In genomic region chr14:78881563-78881962, GRCm38 (mm10) we compare ENCODE assay signal across 23 mouse cellular contexts. TPM values are rescaled to one million over a fixed set of nuclear protein-coding genes. Genes with fewer than 3 reads are reported as not detected.
DNase-seq lines count a peak whose midpoint lies in the region; ATAC-seq and TF ChIP-seq lines count a peak whose summit lies in the region.
"Had no signal": no experiment of that assay in that cellular context is flagged by ENCODE, and none has a peak within 500 bp of the region (broad histone marks: within the 10 kb centered on the region; RNA-seq: fewer than 3 reads in every experiment).

No protein-coding gene starts in this region.

- no peak overlapping the region for H3K9ac ChIP-seq in heart, embryonic 15.5 days
- H3K9ac ChIP-seq in heart, adult 2 months (ENCODE audit: low read depth, low read length): no peak overlapping the region
- H3K9ac ChIP-seq in intestine, embryonic 15.5 days: no peak overlapping the region
- no peak overlapping the region for H3K9ac ChIP-seq in intestine, postnatal 0 days (ENCODE audit: low read depth, low read length)
- H3K9ac ChIP-seq: forebrain, postnatal 0 days had no signal

- peak overlapping the region; percentile 36 for H3K4me2 ChIP-seq in heart, embryonic 15.5 days
- no peak overlapping the region for H3K4me2 ChIP-seq in intestine, embryonic 15.5 days (replicated peaks)
- H3K4me2 ChIP-seq in intestine, postnatal 0 days (replicated peaks; ENCODE audit: low read depth): no peak overlapping the region
- H3K4me2 ChIP-seq: liver, embryonic 11.5 days had no signal

- H3K79me2 ChIP-seq in heart, adult 2 months (replicated peaks; ENCODE audit: control insufficient read depth, insufficient read depth, low read length): peaks cover 2% of the 10 kb centered on the region; the same call in 1 of the 2 replicates

- no peaks in the 10 kb centered on the region for H3K36me3 ChIP-seq in heart, embryonic 15.5 days
- no peaks in the 10 kb centered on the region for H3K36me3 ChIP-seq in heart, adult 2 months (ENCODE audit: control insufficient read depth, insufficient read depth, low read length)
- H3K36me3 ChIP-seq in intestine, embryonic 15.5 days: no peaks in the 10 kb centered on the region
- no peaks in the 10 kb centered on the region; the same call in 1 of the 2 replicates for H3K36me3 ChIP-seq in intestine, postnatal 0 days (ENCODE audit: control insufficient read depth, insufficient read depth)
- H3K36me3 ChIP-seq: forebrain, embryonic 10.5 days; midbrain, embryonic 10.5 days had no signal

- H3K4me1 ChIP-seq in heart, embryonic 15.5 days (replicated peaks): peaks cover 21% of the 10 kb centered on the region
- no peaks in the 10 kb centered on the region; the same call in 1 of the 2 replicates for H3K4me1 ChIP-seq in heart, adult 2 months (ENCODE audit: control insufficient read depth, insufficient read depth, low read length)
- no peaks in the 10 kb centered on the region for H3K4me1 ChIP-seq in intestine, embryonic 15.5 days (replicated peaks)
- 0 out of 2 replicates have a peak, but pooled peaks cover 2% of the 10 kb centered on the region for H3K4me1 ChIP-seq in intestine, postnatal 0 days (replicated peaks; ENCODE audit: control insufficient read depth, insufficient read depth, low read length)

- no peak for TF ChIP-seq CTCF in heart, adult 2 months (IDR thresholded peaks at IDR 0.05)
- TF ChIP-seq CTCF in intestine, postnatal 0 days (IDR thresholded peaks at IDR 0.05; ENCODE audit: low read depth): no peak
- no peak for TF ChIP-seq CTCF in brain, embryonic 14.5 days (IDR thresholded peaks at IDR 0.05; ENCODE audit: borderline replicate concordance, extremely low read depth, insufficient read depth, insufficient read length)

- no peak overlapping the region for H3K4me3 ChIP-seq in heart, embryonic 15.5 days
- H3K4me3 ChIP-seq in heart, adult 2 months: no peak overlapping the region
- no peak overlapping the region for H3K4me3 ChIP-seq in intestine, embryonic 15.5 days (replicated peaks)
- H3K4me3 ChIP-seq in intestine, postnatal 0 days (ENCODE audit: low read depth, low read length): no peak overlapping the region
- H3K4me3 ChIP-seq: forebrain, embryonic 10.5 days; gastrocnemius, adult 2 months; midbrain, embryonic 10.5 days had no signal

- TF ChIP-seq POLR2A in heart, adult 2 months (IDR thresholded peaks at IDR 0.05; ENCODE audit: insufficient read depth, low read depth, low read length): no peak
- no peak for TF ChIP-seq POLR2A in brain, embryonic 14.5 days (IDR thresholded peaks at IDR 0.05; ENCODE audit: borderline replicate concordance, extremely low read depth, insufficient read depth, insufficient read length, poor library complexity, severe bottlenecking)

- no peak for ATAC-seq in heart, embryonic 15.5 days (replicated peaks; ENCODE audit: insufficient number of reproducible peaks, insufficient read depth, low FRiP score, low read depth)
- 0 out of 2 replicates have a peak, but pooled peaks have one; percentile 43 for ATAC-seq in intestine, embryonic 15.5 days
- ATAC-seq in intestine, postnatal 0 days: no peak
- ATAC-seq: activated CD4-positive, CD25-positive, alpha-beta regulatory T cell, adult 4 months; CD4-positive, CD25-positive, alpha-beta regulatory T cell, adult 4 months; forebrain, postnatal 0 days; inflammation-experienced regulatory T-cells, adult 6 months; Patski had no signal

- DNase-seq in embryo, embryonic 10 days (ENCODE audit: low spot score): peak; percentile 19
- no peak for DNase-seq in embryo, embryonic 10.5 days (ENCODE audit: low spot score)
- DNase-seq in heart, adult 2 months: no peak
- peak; percentile 19 for DNase-seq in brain, embryonic 14.5 days (ENCODE audit: low read depth)
- no peak for DNase-seq in yolk sac, embryonic 10.5 days (ENCODE audit: low spot score)
- DNase-seq: cerebellum, adult 11-12 months; cerebellum, postnatal 25 days; forebrain, postnatal 0 days; gastrocnemius, adult 2 months; kidney, adult 9 months; kidney, postnatal 25 days; lung, adult 18-20 months; thymus, postnatal 36 days had no signal

- 0 out of 2 replicates have a peak overlapping the region, but pooled peaks have one; percentile 49 for H3K27ac ChIP-seq in heart, embryonic 15.5 days
- no peak overlapping the region for H3K27ac ChIP-seq in heart, adult 2 months
- no peak overlapping the region for H3K27ac ChIP-seq in intestine, embryonic 15.5 days
- H3K27ac ChIP-seq in intestine, postnatal 0 days (ENCODE audit: low read depth, low read length): no peak overlapping the region
- H3K27ac ChIP-seq: forebrain, embryonic 10.5 days; gastrocnemius, adult 2 months; midbrain, embryonic 10.5 days had no signal

- H3K9me3 ChIP-seq in heart, embryonic 15.5 days (replicated peaks): no peaks in the 10 kb centered on the region
- no peaks in the 10 kb centered on the region for H3K9me3 ChIP-seq in intestine, embryonic 15.5 days
- no peaks in the 10 kb centered on the region for H3K9me3 ChIP-seq in intestine, postnatal 0 days (ENCODE audit: control insufficient read depth)
- H3K9me3 ChIP-seq: forebrain, embryonic 10.5 days; midbrain, embryonic 10.5 days had no signal

- no peak for TF ChIP-seq EP300 in heart, adult 2 months (IDR thresholded peaks at IDR 0.05; ENCODE audit: insufficient read depth, low read depth, low read length)

- H3K27me3 ChIP-seq in heart, embryonic 15.5 days: no peaks in the 10 kb centered on the region
- no peaks in the 10 kb centered on the region for H3K27me3 ChIP-seq in heart, adult 2 months (ENCODE audit: control insufficient read depth, insufficient read depth, low read length)
- H3K27me3 ChIP-seq in intestine, embryonic 15.5 days (replicated peaks): no peaks in the 10 kb centered on the region
- H3K27me3 ChIP-seq in intestine, postnatal 0 days (replicated peaks; ENCODE audit: control insufficient read depth, insufficient read depth, low read length): no peaks in the 10 kb centered on the region
- H3K27me3 ChIP-seq: Patski had no signal

- 59% methylated on average over 10 of the region's 10 CpGs for WGBS in heart, embryonic 15.5 days
- WGBS in heart, adult 2 months: 75% methylated on average over 10 of the region's 10 CpGs
- 70% methylated on average over 10 of the region's 10 CpGs for WGBS in intestine, embryonic 15.5 days
- WGBS in intestine, postnatal 0 days: 78% methylated on average over 10 of the region's 10 CpGs

- intact Hi-C loops in heart, adult 2 months (cut with DNase I): no loop called here

RNA-seq across cellular contexts. Expression of gene Vwa8, which starts 32.7 kb away (rescaled TPM):
- 15.5 and 17.6 TPM in 2 replicates for polyA plus RNA-seq in heart, embryonic 15.5 days (2015; fragmentation: Nextera tagmentation; extraction: Ambion mirVana)
- 100 to 1,000 TPM; 150 to 177 TPM for total RNA-seq in heart, adult 2 months (2021)
- 58.8 and 95.8 TPM in 2 replicates for polyA plus RNA-seq in heart, adult 2 months (2012; rRNA removed)
- polyA plus RNA-seq in intestine, embryonic 15.5 days (2015; fragmentation: Nextera tagmentation; extraction: Ambion mirVana): 13.5 and 13.8 TPM in 2 replicates
- 15.6 and 16.8 TPM in 2 replicates for polyA plus RNA-seq in intestine, postnatal 0 days (2015; fragmentation: Nextera tagmentation; extraction: Ambion mirVana)
- 6.5 and 8.8 TPM in 2 replicates for polyA plus RNA-seq in brain, embryonic 14.5 days (2012; rRNA removed)

Comparison
In these comparisons a context has a peak if more than half of its experiments do, and no peak if none do; other contexts are left out.
1. DNase-seq: peak in embryo, embryonic 10 days (single experiment) and brain, embryonic 14.5 days (single experiment); none in embryo, embryonic 10.5 days (single experiment), heart, adult 2 months (0 of 2) and yolk sac, embryonic 10.5 days (single experiment).